Mouse (Mus musculus) kidney, postnatal 0 days (tissue): ENCODE data around the gene Fitm1. TPM values are rescaled to one million over a fixed set of nuclear protein-coding genes. Genes with fewer than 3 reads are reported as not detected.
A peak's percentile ranks its signal among the peaks of the same experiment; 100 is the strongest.

ENCODE experiments used
- ATAC-seq: fragments of 200-750 bp; cut with Nextera tagmentation; replicated peaks from 2 replicates; pipeline ENCODE4 v1.8.0; 2017; ENCODE audit warnings: low read depth, moderate number of reproducible peaks, moderate TSS enrichment, moderate library complexity; ENCODE audit not compliant: low FRiP score
- DNase-seq: peaks from one replicate; pipeline ENCODE4 v3.0.0-alpha.2; 2016; ENCODE audit warnings: low spot score
- H3K27ac ChIP-seq: fragments of 300-500 bp; sonication (generic); 2 replicates; pipeline ENCODE4 v1.5.1; 2014; ENCODE audit warnings: mild to moderate bottlenecking
- H3K27me3 ChIP-seq: fragments of 300-500 bp; sonication (generic); 2 replicates; pipeline ENCODE4 v1.6.1; 2014; ENCODE audit warnings: low read length, mixed read lengths; ENCODE audit not compliant: insufficient read depth
- H3K36me3 ChIP-seq: fragments of 300-500 bp; sonication (generic); 2 replicates; pipeline ENCODE4 v1.6.1; 2014; ENCODE audit warnings: low read length, mixed read lengths; ENCODE audit not compliant: insufficient read depth
- H3K4me1 ChIP-seq: fragments of 300-500 bp; sonication (generic); replicated peaks from 2 replicates; pipeline ENCODE4 v1.6.1; 2014; ENCODE audit warnings: antibody characterized with exemption, low read length, mixed read lengths; ENCODE audit not compliant: insufficient read depth
- H3K4me2 ChIP-seq: fragments of 300-500 bp; sonication (generic); 2 replicates; pipeline ENCODE4 v1.6.1; 2014; ENCODE audit warnings: mild to moderate bottlenecking, low read length, moderate library complexity, mixed read lengths
- H3K4me3 ChIP-seq: fragments of 300-500 bp; sonication (generic); replicated peaks from 2 replicates; pipeline ENCODE4 v1.5.1; 2014; ENCODE audit warnings: low read depth, low read length
- H3K9ac ChIP-seq: fragments of 300-500 bp; sonication (generic); 2 replicates; pipeline ENCODE4 v1.6.1; 2014; ENCODE audit warnings: low read depth, low read length
- H3K9me3 ChIP-seq: fragments of 300-500 bp; sonication (generic); replicated peaks from 2 replicates; pipeline ENCODE4 v1.6.1; 2016; ENCODE audit warnings: low read length, inconsistent platforms, mixed read lengths
- CTCF ChIP-seq: IDR thresholded peaks from 2 replicates; pipeline ENCODE4 v1.5.1; 2016; ENCODE audit warnings: antibody characterized with exemption, low read depth, mild to moderate bottlenecking, moderate library complexity
- WGBS: fragments of 180-500 bp; shearing (Covaris S2); extraction: QIAGEN DNeasy Blood & Tissue Kit; methylation state at CpG from one replicate; pipeline ENCODE4 v1.1.7; 2014; 5-methylcytosine and 5-hydroxymethylcytosine counted together
- polyA plus RNA-seq: library from polyadenylated mRNA; unstranded; fragments of >200 nt; fragmentation: Nextera tagmentation; extraction: Ambion mirVana; gene quantifications from 2 replicates; pipeline ENCODE4 v1.2.1, GENCODE M21; 2015

The Fitm1 gene
- polyA plus RNA-seq, 1 experiment from 2014 or later = 13.3 TPM

- Histone ChIP-seq H3K9me3 (no peaks in the 10 kb centered on the region), H3K9ac (no peak overlapping the region), H3K4me1 (no peaks in the 10 kb centered on the region), H3K36me3 (no peaks in the 10 kb centered on the region), H3K27me3 (no peaks in the 10 kb centered on the region), H3K4me3 (no peak overlapping the region), H3K27ac (no peak overlapping the region), H3K4me2 (no peak overlapping the region)
- DNase-seq = peak; percentile 21
- no peak for ATAC-seq
- TF ChIP-seq CTCF = no peak
- 32% methylated on average over 2 of the region's 2 CpGs for WGBS
These were observed 40.5 kb downstream of the Fitm1 start for GRCm38 (mm10) chr14:55615876-55616275.

GRCm38 (mm10) chr14:55616844-55617243 lies 41.4 kb downstream of the Fitm1 start:
- Histone ChIP-seq H3K9ac (no peak overlapping the region), H3K9me3 (no peaks in the 10 kb centered on the region), H3K4me3 (no peak overlapping the region), H3K36me3 (no peaks in the 10 kb centered on the region), H3K27me3 (no peaks in the 10 kb centered on the region), H3K27ac (0 out of 2 replicates have a peak overlapping the region, but pooled peaks have one; percentile 13), H3K4me1 (no peaks in the 10 kb centered on the region), H3K4me2 (no peak overlapping the region)
- no peak for DNase-seq
- ATAC-seq = no peak
- no peak for TF ChIP-seq CTCF
- 80% methylated on average over 2 of the region's 2 CpGs for WGBS

- no peaks in the 10 kb centered on the region for H3K4me1 ChIP-seq
These were observed 42.4 kb downstream of the Fitm1 start, which contains the start of gene Rec8 for GRCm38 (mm10) chr14:55617822-55618221. Rec8 (plus strand) TSS chr14:55618037.

DNA sequence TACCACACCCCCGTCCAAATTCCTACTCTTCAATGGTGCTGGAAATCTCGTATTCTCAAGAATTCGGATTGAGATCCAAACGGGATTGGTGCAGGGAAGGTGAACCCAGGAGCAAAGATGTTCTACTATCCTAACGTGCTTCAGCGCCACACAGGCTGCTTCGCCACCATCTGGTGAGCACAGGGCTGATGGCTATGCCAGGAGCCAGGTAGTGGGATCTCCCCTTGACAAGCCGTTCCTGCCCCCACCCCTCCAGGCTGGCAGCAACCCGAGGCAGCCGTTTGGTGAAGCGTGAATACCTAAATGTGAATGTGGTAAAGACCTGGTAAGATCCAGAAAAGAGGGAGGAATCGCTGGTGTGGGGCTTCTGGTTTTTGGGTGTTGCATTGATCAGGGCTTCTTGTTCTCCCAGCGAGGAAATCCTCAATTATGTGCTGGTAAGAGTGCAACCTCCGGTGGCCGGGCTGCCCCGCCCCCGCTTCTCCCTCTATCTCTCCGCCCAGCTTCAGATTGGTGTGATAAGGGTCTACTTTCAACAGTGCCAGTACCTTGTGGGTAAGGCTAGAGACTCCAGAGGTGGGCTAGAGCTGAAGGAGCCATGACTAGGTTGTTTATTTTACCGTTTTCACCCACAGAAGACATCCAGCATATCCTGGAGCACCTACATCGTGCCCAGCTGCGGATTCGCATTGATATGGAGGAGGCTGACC lies 43.2 kb downstream of the Fitm1 start:
- Histone ChIP-seq H3K36me3 (no peaks in the 10 kb centered on the region), H3K4me3 (peak overlapping the region; percentile 15; the same call in 1 of the 2 replicates), H3K9me3 (no peaks in the 10 kb centered on the region), H3K4me2 (peak overlapping the region; percentile 51), H3K4me1 (no peaks in the 10 kb centered on the region), H3K9ac (no peak overlapping the region), H3K27ac (no peak overlapping the region), H3K27me3 (no peaks in the 10 kb centered on the region)
- no peak for DNase-seq
- no peak for TF ChIP-seq CTCF
- no peak for ATAC-seq
- 33% methylated on average over 22 of the region's 22 CpGs for WGBS

More at GRCm38 (mm10) chr14:55617822-55618221, 42.4 kb downstream of the Fitm1 start, which contains the start of gene Rec8:
- H3K27ac ChIP-seq = 0 out of 2 replicates have a peak within 1 kb of the TSS, but pooled peaks have one; percentile 13
- peak; percentile 89 for ATAC-seq
- peak; percentile 44 for TF ChIP-seq CTCF
- H3K4me3 ChIP-seq = peak within 1 kb of the TSS; percentile 15; the same call in 1 of the 2 replicates
- H3K9me3 ChIP-seq = no peaks in the 10 kb centered on the region
- DNase-seq = peak; percentile 77
- 19% methylated on average over 21 of the region's 21 CpGs for WGBS
- no peaks in the 10 kb centered on the region for H3K36me3 ChIP-seq
- H3K9ac ChIP-seq = no peak within 1 kb of the TSS
- H3K27me3 ChIP-seq = no peaks in the 10 kb centered on the region
- peak within 1 kb of the TSS; percentile 51 for H3K4me2 ChIP-seq

Other genes with a start within 250 kb of the Fitm1 start
- 130 and 144 TPM in 2 replicates for gene Dhrs4, start 96.9 kb upstream of the Fitm1 start, polyA plus RNA-seq
- gene Carmil3, start 85.0 kb upstream of the Fitm1 start, polyA plus RNA-seq = 0.96 and 0.98 TPM in 2 replicates
- 0.19 and 0.28 TPM in 2 replicates for gene Cpne6, start 65.2 kb upstream of the Fitm1 start, polyA plus RNA-seq
- gene Nrl, start 50.6 kb upstream of the Fitm1 start, polyA plus RNA-seq = not detected in 2 replicates
- 38.2 and 42.2 TPM in 2 replicates for gene Pck2, start 35.4 kb upstream of the Fitm1 start, polyA plus RNA-seq
- gene Dcaf11, start 15.6 kb upstream of the Fitm1 start, polyA plus RNA-seq = 109 and 116 TPM in 2 replicates
- 1.7 and 2.2 TPM in 2 replicates for gene A730061H03Rik, start 15.2 kb upstream of the Fitm1 start, polyA plus RNA-seq
- gene Psme1, start 2.5 kb downstream of the Fitm1 start, polyA plus RNA-seq = 179 and 181 TPM in 2 replicates
- gene Emc9, start 9.7 kb downstream of the Fitm1 start, polyA plus RNA-seq = 14.3 and 16.6 TPM in 2 replicates
- gene Psme2, start 15.5 kb downstream of the Fitm1 start, polyA plus RNA-seq = 281 and 286 TPM in 2 replicates
- 17.9 TPM in 2 replicates for gene Rnf31, start 16.1 kb downstream of the Fitm1 start, polyA plus RNA-seq
- 24.2 and 27.4 TPM in 2 replicates for gene Irf9, start 28.0 kb downstream of the Fitm1 start, polyA plus RNA-seq
- gene Rec8, start 42.4 kb downstream of the Fitm1 start, polyA plus RNA-seq = 12.7 and 14.9 TPM in 2 replicates
- gene Ipo4, start 60.3 kb downstream of the Fitm1 start, polyA plus RNA-seq = 58.5 and 68.7 TPM in 2 replicates
- 1.8 and 3.0 TPM in 2 replicates for gene Gm49378, start 62.3 kb downstream of the Fitm1 start, polyA plus RNA-seq
- 108 and 118 TPM in 2 replicates for gene Tm9sf1, start 68.2 kb downstream of the Fitm1 start, polyA plus RNA-seq
- gene Tssk4, start 74.6 kb downstream of the Fitm1 start, polyA plus RNA-seq = 0.47 and 1.1 TPM in 2 replicates
- gene Mdp1, start 84.9 kb downstream of the Fitm1 start, polyA plus RNA-seq = 48.8 and 56.0 TPM in 2 replicates
- gene Gmpr2, start 96.3 kb downstream of the Fitm1 start, polyA plus RNA-seq = 48.2 and 49.7 TPM in 2 replicates
- gene Nedd8, start 96.5 kb downstream of the Fitm1 start, polyA plus RNA-seq = 508 and 548 TPM in 2 replicates
- 24.6 and 29.0 TPM in 2 replicates for gene Tinf2, start 106.2 kb downstream of the Fitm1 start, polyA plus RNA-seq
- 5.9 and 7.6 TPM in 2 replicates for gene Tgm1, start 138.3 kb downstream of the Fitm1 start, polyA plus RNA-seq
- gene Rabggta, start 146.6 kb downstream of the Fitm1 start, polyA plus RNA-seq = 39.9 and 43.2 TPM in 2 replicates
- 122 and 127 TPM in 2 replicates for gene Dhrs1, start 170.1 kb downstream of the Fitm1 start, polyA plus RNA-seq
- gene Nop9, start 170.1 kb downstream of the Fitm1 start, polyA plus RNA-seq = 26.2 and 26.5 TPM in 2 replicates
- 50.0 and 51.0 TPM in 2 replicates for gene Cideb, start 182.8 kb downstream of the Fitm1 start, polyA plus RNA-seq
- gene Ltb4r2, start 185.8 kb downstream of the Fitm1 start, polyA plus RNA-seq = 0.68 and 0.75 TPM in 2 replicates
- gene Ltb4r1, start 190.3 kb downstream of the Fitm1 start, polyA plus RNA-seq = 0.47 and 0.71 TPM in 2 replicates
- gene Adcy4, start 208.5 kb downstream of the Fitm1 start, polyA plus RNA-seq = 10.0 and 10.6 TPM in 2 replicates
- gene Ripk3, start 213.2 kb downstream of the Fitm1 start, polyA plus RNA-seq = 20.4 and 24.7 TPM in 2 replicates
- gene Nfatc4, start 247.5 kb downstream of the Fitm1 start, polyA plus RNA-seq = 16.8 and 19.7 TPM in 2 replicates